Mouse (Mus musculus) neural tube, embryonic 11.5 days (tissue): ENCODE data around the gene Tmem143. TPM values are rescaled to one million over a fixed set of nuclear protein-coding genes. Genes with fewer than 3 reads are reported as not detected.
"Not testable (repeated sequence)": the region's sequence is repeated elsewhere in the genome, so short reads cannot be mapped to it uniquely, and the experiment has no call there.

ENCODE experiments used
- ATAC-seq: fragments of 200-750 bp; cut with Nextera tagmentation; 2 replicates; pipeline ENCODE4 v1.8.0; 2017; ENCODE audit warnings: moderate number of reproducible peaks, mild to moderate bottlenecking, moderate TSS enrichment, moderate library complexity; ENCODE audit not compliant: insufficient read depth, low FRiP score, low TSS enrichment
- DNase-seq: peaks from one replicate; pipeline ENCODE4 v3.0.0-alpha.2; 2015; ENCODE audit warnings: low spot score
- H3K27ac ChIP-seq: fragments of 300-500 bp; sonication (generic); 2 replicates; pipeline ENCODE4 v1.5.1; 2014; ENCODE audit warnings: low read depth, mild to moderate bottlenecking, low read length
- H3K27me3 ChIP-seq: fragments of 300-500 bp; sonication (generic); 2 replicates; pipeline ENCODE4 v1.6.1; 2014; ENCODE audit warnings: mild to moderate bottlenecking, low read length, mixed read lengths; ENCODE audit not compliant: control insufficient read depth, insufficient read depth
- H3K36me3 ChIP-seq: fragments of 300-500 bp; sonication (generic); 2 replicates; pipeline ENCODE4 v1.6.1; 2014; ENCODE audit warnings: mild to moderate bottlenecking, low read length, moderate library complexity, mixed read lengths; ENCODE audit not compliant: control insufficient read depth, insufficient read depth
- H3K4me1 ChIP-seq: fragments of 300-500 bp; sonication (generic); 2 replicates; pipeline ENCODE4 v1.6.1; 2014; ENCODE audit warnings: low read length, mixed read lengths; ENCODE audit not compliant: control insufficient read depth, insufficient read depth
- H3K4me2 ChIP-seq: fragments of 300-500 bp; sonication (generic); 2 replicates; pipeline ENCODE4 v1.6.1; 2014; ENCODE audit warnings: low read depth, mild to moderate bottlenecking, moderate library complexity
- H3K4me3 ChIP-seq: fragments of 300-500 bp; sonication (generic); 2 replicates; pipeline ENCODE4 v1.5.1; 2014; ENCODE audit warnings: low read depth, low read length
- H3K9ac ChIP-seq: fragments of 300-500 bp; sonication (generic); 2 replicates; pipeline ENCODE4 v1.6.1; 2014; ENCODE audit warnings: mild to moderate bottlenecking, low read length
- H3K9me3 ChIP-seq: fragments of 300-500 bp; sonication (generic); 2 replicates; pipeline ENCODE4 v1.6.1; 2016; ENCODE audit warnings: low read length; ENCODE audit not compliant: control insufficient read depth
- WGBS: fragments of 180-500 bp; shearing (Covaris S2); extraction: QIAGEN DNeasy Blood & Tissue Kit; methylation state at CpG from one replicate; pipeline ENCODE4 v1.1.7; 2014; 5-methylcytosine and 5-hydroxymethylcytosine counted together
- polyA plus RNA-seq: library from polyadenylated mRNA; unstranded; fragments of >200 nt; fragmentation: Nextera tagmentation; extraction: Ambion mirVana; gene quantifications from 2 replicates; pipeline ENCODE4 v1.2.1, GENCODE M21; 2014

Gene Tmem143
- polyA plus RNA-seq, 1 experiment from 2014 or later = 2.8 TPM

DNA sequence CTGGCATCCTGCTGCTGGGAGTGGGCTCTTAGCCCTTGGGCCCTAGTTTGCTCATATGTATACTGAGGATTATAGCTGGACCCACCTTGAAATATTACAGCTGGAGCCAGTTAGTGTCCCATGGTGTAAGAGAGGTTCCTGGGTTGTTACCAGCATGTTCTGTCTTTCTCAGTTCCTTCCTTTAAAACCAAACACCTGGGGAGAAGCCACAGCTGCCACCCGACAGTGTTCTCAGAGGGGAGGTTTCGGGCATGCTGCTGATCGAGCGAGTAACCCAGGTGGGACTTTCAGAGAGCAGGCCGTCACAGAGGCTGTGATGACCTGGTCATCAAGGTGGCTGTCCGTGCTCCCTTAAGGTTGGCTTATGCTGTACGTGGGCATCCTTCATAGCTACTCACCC, 19.8 kb upstream of the Tmem143 start:
- Histone ChIP-seq H3K36me3 (peaks cover 16% of the 10 kb centered on the region), H3K4me3 (no peak overlapping the region), H3K4me1 (peaks cover 7% of the 10 kb centered on the region), H3K9ac (no peak overlapping the region), H3K27ac (no peak overlapping the region), H3K4me2 (no peak overlapping the region), H3K9me3 (no peaks in the 10 kb centered on the region), H3K27me3 (no peaks in the 10 kb centered on the region)
- ATAC-seq = no peak
- 98% methylated on average over 7 of the region's 7 CpGs for WGBS
- DNase-seq = no peak

DNA sequence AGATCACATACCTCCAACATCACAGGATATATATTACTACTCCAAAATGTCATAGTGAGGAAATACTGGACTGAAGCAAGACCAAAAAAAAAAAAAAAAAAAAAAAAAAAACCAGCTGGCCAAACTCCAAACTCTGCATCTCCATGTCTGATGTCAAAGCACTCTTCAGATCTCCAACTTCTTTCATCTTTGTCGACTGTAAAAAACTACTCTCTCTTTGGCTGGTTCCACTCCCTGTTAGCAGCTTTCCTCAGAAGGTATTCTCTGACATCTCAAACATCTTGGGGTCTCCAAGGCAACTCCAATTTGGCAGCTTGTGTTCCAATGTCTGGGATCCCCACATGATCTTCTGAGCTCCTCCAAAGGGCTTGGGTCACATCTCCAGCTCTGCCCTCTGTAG, 18.5 kb upstream of the Tmem143 start, which contains the start of gene Grin2d:
Gene Grin2d, minus strand, starts transcription at position 101 of the 400 bp plus-strand sequence.
- not testable (repeated sequence) for ATAC-seq, H3K4me2 ChIP-seq, H3K9ac ChIP-seq, DNase-seq, H3K27me3 ChIP-seq, H3K4me1 ChIP-seq, H3K4me3 ChIP-seq, H3K9me3 ChIP-seq, H3K27ac ChIP-seq
- peaks cover 24% of the 10 kb centered on the region for H3K36me3 ChIP-seq
- WGBS = 94% methylated on average over 1 of the region's 1 CpGs

DNA sequence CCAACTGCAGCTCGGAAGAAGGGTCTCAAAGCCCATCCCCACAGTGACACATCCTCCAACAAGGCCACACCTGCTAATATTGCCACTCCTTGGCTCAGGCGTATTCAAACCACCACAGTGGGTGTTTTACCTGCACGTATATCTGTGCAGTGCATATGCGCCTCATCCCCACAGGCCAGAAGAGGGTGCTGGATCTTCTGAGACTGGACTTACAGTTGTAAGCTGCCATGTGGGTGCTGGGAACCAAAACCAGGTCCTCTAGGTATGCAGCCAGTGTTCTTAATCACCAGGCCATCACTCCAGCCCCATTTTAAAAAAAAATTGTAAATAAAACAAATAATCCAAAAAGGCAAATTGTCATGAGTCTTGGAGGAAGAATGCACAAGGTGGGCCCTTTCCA, 16.2 kb upstream of the Tmem143 start:
- ATAC-seq = no peak
- Histone ChIP-seq H3K4me1 (no peaks in the 10 kb centered on the region), H3K36me3 (peaks cover 24% of the 10 kb centered on the region), H3K4me2 (no peak overlapping the region), H3K27me3 (no peaks in the 10 kb centered on the region), H3K4me3 (no peak overlapping the region), H3K9me3 (no peaks in the 10 kb centered on the region), H3K27ac (no peak overlapping the region), H3K9ac (no peak overlapping the region)
- WGBS = 97% methylated on average over 4 of the region's 4 CpGs
- no peak for DNase-seq

DNA sequence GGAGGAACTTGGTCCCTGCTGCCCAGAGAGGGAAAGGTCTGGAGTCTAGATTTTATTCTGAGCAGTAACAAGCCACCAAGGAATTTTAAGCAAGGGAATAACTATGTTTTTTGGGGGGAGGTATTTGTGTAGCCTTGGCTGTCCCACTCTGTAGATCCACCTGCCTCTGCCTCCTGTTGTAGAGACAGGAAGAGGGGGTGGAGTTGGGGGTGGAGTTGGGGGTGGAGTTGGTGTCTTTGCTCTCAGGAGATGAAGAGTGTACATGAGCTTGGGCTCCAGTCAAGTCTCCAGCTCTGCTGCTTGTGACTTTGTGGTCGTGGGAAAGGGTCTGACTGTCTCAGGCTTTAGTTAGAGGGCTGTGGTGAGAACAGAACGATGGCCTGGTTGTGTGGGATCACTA, 15.7 kb upstream of the Tmem143 start:
- DNase-seq (no peak), ATAC-seq (no peak)
- Histone ChIP-seq H3K4me3 (no peak overlapping the region), H3K27me3 (no peaks in the 10 kb centered on the region), H3K9me3 (no peaks in the 10 kb centered on the region), H3K9ac (no peak overlapping the region), H3K27ac (no peak overlapping the region), H3K36me3 (peaks cover 24% of the 10 kb centered on the region), H3K4me1 (no peaks in the 10 kb centered on the region), H3K4me2 (no peak overlapping the region)
- WGBS = 91% methylated on average over 2 of the region's 2 CpGs

DNA sequence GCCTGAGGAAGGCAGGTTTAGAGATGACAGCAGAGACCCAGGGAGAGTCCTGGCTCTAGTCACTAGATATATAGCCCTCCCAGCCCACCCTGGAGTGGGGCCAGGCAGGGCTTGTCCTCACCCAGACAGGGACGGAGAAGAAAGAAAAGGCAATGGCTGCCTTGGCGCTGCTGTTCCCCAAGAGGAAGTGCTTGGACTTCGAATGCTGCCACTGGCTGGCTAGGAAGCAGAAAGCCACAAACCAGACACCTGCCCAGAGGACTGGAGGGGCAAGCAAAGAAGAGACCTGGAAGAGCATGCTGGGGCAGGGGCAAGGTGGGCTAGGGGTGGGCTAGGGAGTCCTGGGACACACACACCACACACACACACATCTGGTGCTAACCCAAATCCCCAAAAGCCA, 9.5 kb upstream of the Tmem143 start:
- H3K27me3 ChIP-seq = no peaks in the 10 kb centered on the region
- ATAC-seq (no peak), DNase-seq (no peak)
- H3K27ac ChIP-seq = no peak overlapping the region
- no peaks in the 10 kb centered on the region for H3K9me3 ChIP-seq
- no peak overlapping the region for H3K9ac ChIP-seq
- no peak overlapping the region for H3K4me3 ChIP-seq
- no peak overlapping the region for H3K4me2 ChIP-seq
- WGBS = 53% methylated on average over 3 of the region's 3 CpGs
- H3K36me3 ChIP-seq = peaks cover 6% of the 10 kb centered on the region
- no peaks in the 10 kb centered on the region for H3K4me1 ChIP-seq

DNA sequence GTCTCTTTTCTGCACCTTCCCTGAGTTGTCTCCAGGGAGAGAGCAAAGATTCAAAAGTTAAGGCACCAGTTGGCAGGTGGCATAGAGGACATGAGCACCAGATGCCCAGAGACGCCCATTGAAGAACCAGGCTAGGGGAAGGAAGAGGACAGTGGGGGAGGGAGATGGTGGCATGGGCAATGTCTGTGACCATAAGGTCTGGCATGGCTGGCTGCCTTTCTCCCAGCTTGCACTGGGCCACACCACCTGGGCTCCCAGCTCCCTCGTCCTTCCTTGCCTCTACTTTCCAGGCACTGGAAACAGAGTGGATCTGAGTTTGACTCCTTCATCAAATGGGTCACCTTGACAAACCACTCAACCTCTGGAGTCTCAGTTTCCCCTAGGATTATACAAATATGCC, 4.1 kb upstream of the Tmem143 start:
- no peaks in the 10 kb centered on the region for H3K9me3 ChIP-seq
- no peak overlapping the region for H3K4me3 ChIP-seq
- H3K4me2 ChIP-seq = no peak overlapping the region
- no peaks in the 10 kb centered on the region for H3K36me3 ChIP-seq
- DNase-seq (no peak), ATAC-seq (no peak)
- no peaks in the 10 kb centered on the region for H3K27me3 ChIP-seq
- H3K9ac ChIP-seq = no peak overlapping the region
- H3K4me1 ChIP-seq = peaks cover 4% of the 10 kb centered on the region; the same call in 1 of the 2 replicates
- 63% methylated on average over 2 of the region's 2 CpGs for WGBS
- H3K27ac ChIP-seq = no peak overlapping the region

DNA sequence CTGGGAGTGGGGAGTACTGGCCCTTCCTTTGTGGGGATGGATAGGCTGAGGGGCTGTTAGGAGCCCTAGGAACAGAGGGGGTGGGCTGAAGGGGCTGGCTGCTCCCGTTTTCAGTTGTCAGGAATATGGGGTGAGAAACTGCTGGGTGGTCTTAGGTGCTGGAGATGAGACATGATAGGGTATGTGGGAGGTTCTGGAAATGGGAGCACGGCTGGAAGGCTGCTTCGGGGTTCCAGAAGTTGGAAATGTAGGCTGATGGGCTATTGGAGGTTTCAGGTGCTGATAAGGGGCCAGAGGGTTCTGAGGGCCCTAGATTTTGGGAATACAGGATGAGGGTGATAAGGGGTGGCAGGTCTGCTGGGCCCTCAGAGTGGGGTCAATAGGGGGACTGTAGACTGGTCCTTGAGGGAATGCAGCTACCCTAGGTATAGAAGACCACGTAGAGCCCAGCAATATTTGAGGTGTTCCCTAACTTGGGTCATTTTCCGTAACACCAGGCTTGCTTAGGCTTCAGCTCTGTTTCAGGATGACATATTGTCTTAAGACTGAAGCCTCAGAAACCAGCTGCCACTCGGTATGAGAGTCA, 717 bp upstream of the Tmem143 start:
- Histone ChIP-seq H3K9me3 (no peaks in the 10 kb centered on the region), H3K4me1 (peaks cover 5% of the 10 kb centered on the region; the same call in 1 of the 2 replicates), H3K27me3 (no peaks in the 10 kb centered on the region), H3K9ac (no peak overlapping the region; the same call in 1 of the 2 replicates), H3K4me3 (peak overlapping the region; percentile 48; the same call in 1 of the 2 replicates), H3K4me2 (peak overlapping the region; percentile 20; the same call in 1 of the 2 replicates), H3K27ac (no peak overlapping the region), H3K36me3 (no peaks in the 10 kb centered on the region)
- DNase-seq (no peak), ATAC-seq (peak; percentile 15; the same call in 1 of the 2 replicates)
- WGBS = 76% methylated on average over 6 of the region's 6 CpGs

DNA sequence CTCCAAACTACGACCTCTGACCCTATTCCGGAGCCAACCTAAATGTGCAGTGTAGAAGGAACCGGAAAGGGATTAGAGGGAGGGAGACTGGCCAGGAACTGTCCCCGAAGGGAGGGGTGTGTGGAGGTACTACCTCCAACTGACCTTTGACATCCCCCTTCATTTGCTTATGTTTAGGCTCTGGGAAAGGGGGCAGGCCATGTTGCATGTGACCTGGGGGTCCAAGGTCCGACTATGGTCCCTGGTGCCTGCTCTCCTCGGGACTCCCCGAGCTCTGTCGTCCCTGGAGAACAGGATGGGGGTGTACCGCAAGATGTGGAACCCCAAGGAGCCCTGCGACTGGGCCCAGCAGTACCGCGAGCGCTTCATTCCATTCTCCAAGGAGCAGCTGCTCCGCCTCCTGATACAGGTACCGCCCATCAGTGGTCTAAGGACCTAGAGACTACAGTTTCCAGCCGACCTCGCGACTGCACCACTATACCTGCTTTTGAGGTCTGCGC, 567 bp downstream of the Tmem143 start:
- ATAC-seq (peak; percentile 66), DNase-seq (peak; percentile 53)
- Histone ChIP-seq H3K27me3 (no peaks in the 10 kb centered on the region), H3K27ac (peak overlapping the region; percentile 44; the same call in 1 of the 2 replicates), H3K4me3 (peak overlapping the region; percentile 48), H3K4me1 (peaks cover 5% of the 10 kb centered on the region; the same call in 1 of the 2 replicates), H3K9ac (peak overlapping the region; percentile 63), H3K36me3 (no peaks in the 10 kb centered on the region), H3K9me3 (no peaks in the 10 kb centered on the region), H3K4me2 (peak overlapping the region; percentile 89)
- 1% methylated on average over 19 of the region's 19 CpGs for WGBS

DNA sequence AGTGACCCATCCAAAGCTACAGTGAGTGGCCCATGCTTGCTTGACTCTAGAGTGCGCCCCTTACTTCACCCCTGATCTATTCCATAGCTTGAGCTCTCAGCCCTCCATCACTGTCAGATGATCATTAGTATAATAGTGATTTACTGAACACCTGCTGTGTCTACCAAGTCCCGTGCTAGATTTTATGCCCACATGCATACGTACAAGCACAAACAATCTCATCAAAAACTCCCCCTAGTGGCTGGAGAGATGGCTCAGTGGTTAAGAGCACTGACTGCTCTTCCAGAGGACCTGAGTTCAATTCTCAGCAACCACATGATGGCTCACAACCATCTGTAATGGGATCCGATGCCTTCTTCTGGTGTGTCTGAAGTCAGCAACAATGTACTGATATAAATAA, 1.4 kb downstream of the Tmem143 start:
- H3K9me3 ChIP-seq, H3K36me3 ChIP-seq, H3K27ac ChIP-seq, H3K4me3 ChIP-seq, DNase-seq, H3K27me3 ChIP-seq, H3K4me1 ChIP-seq, H3K9ac ChIP-seq: not testable (repeated sequence)
- ATAC-seq = 0 out of 2 replicates have a peak, but pooled peaks have one; percentile 22
- peak overlapping the region; percentile 89; the same call in 1 of the 2 replicates for H3K4me2 ChIP-seq
- 54% methylated on average over 4 of the region's 4 CpGs for WGBS
